Mouse (Mus musculus) brain, adult 2 months (tissue): Measurements from ENCODE around the gene Hrk.

Source experiments
- DNase-seq: peaks from one replicate; pipeline ENCODE4 v3.0.0; 2011; ENCODE audit warnings: low read depth, low spot score

The Hrk gene

GRCm38 (mm10) chr5:118217410-118217809, 53.0 kb downstream of the Hrk start:
- peak; percentile 59 for DNase-seq

- DNase-seq, result no peak
Observed at GRCm38 (mm10) chr5:118223142-118223757, 58.8 kb downstream of the Hrk start.

GRCm38 (mm10) chr5:118230071-118230611, 65.7 kb downstream of the Hrk start:
- peak; percentile 65 for DNase-seq

GRCm38 (mm10) chr5:118236891-118237290, 72.4 kb downstream of the Hrk start:
- DNase-seq, result peak; percentile 38
